Mouse (Mus musculus) neural tube, embryonic 13.5 days (tissue): ENCODE results near the gene Vsx1. TPM values are rescaled to one million over a fixed set of nuclear protein-coding genes. Genes with fewer than 3 reads are reported as not detected.

Source experiments
- ATAC-seq: fragments of 200-750 bp; cut with Nextera tagmentation; 2 replicates; pipeline ENCODE4 v1.8.0; 2017; ENCODE audit warnings: low read depth, mild to moderate bottlenecking, moderate TSS enrichment, moderate library complexity
- H3K27ac ChIP-seq: fragments of 300-500 bp; sonication (generic); replicated peaks from 2 replicates; pipeline ENCODE4 v1.5.1; 2015; ENCODE audit warnings: moderate library complexity, mild to moderate bottlenecking, inconsistent platforms
- H3K27me3 ChIP-seq: fragments of 300-500 bp; sonication (generic); 2 replicates; pipeline ENCODE4 v1.6.1; 2015; ENCODE audit warnings: mild to moderate bottlenecking, inconsistent platforms
- H3K36me3 ChIP-seq: fragments of 300-500 bp; sonication (generic); 2 replicates; pipeline ENCODE4 v1.6.1; 2015; ENCODE audit warnings: mild to moderate bottlenecking, inconsistent platforms
- H3K4me1 ChIP-seq: fragments of 300-500 bp; sonication (generic); replicated peaks from 2 replicates; pipeline ENCODE4 v1.6.1; 2015; ENCODE audit warnings: inconsistent platforms
- H3K4me2 ChIP-seq: fragments of 300-500 bp; sonication (generic); 2 replicates; pipeline ENCODE4 v1.6.1; 2015; ENCODE audit warnings: inconsistent platforms, mild to moderate bottlenecking, moderate library complexity
- H3K4me3 ChIP-seq: fragments of 300-500 bp; sonication (generic); 2 replicates; pipeline ENCODE4 v1.5.1; 2015; ENCODE audit warnings: mild to moderate bottlenecking, inconsistent platforms
- H3K9ac ChIP-seq: fragments of 300-500 bp; sonication (generic); 2 replicates; pipeline ENCODE4 v1.6.1; 2015; ENCODE audit warnings: moderate library complexity, mild to moderate bottlenecking, inconsistent platforms
- H3K9me3 ChIP-seq: fragments of 300-500 bp; sonication (generic); 2 replicates; pipeline ENCODE4 v1.6.1; 2016; ENCODE audit warnings: inconsistent platforms
- WGBS: fragments of 180-500 bp; shearing (Covaris S2); methylation state at CpG from one replicate; pipeline ENCODE4 v1.1.7; 2015; 5-methylcytosine and 5-hydroxymethylcytosine counted together
- polyA plus RNA-seq: library from polyadenylated mRNA; unstranded; fragments of >200 nt; fragmentation: Nextera tagmentation; extraction: Ambion mirVana; gene quantifications from 2 replicates; pipeline ENCODE4 v1.2.1, GENCODE M21; 2015

Vsx1 gene
- 0.13 and 0.15 TPM in 2 replicates for polyA plus RNA-seq

GRCm38 (mm10) chr2:150689223-150689800 is at the start of gene Vsx1:
TSS of gene Vsx1 (minus strand) at chr2:150689360.
- peak; percentile 64 for ATAC-seq
- Histone ChIP-seq H3K9ac (peak within 1 kb of the TSS; percentile 60), H3K27ac (no peak within 1 kb of the TSS), H3K4me3 (peak within 1 kb of the TSS; percentile 43), H3K27me3 (peaks cover 91% of the 10 kb centered on the region), H3K4me1 (peaks cover 12% of the 10 kb centered on the region), H3K36me3 (no peaks in the 10 kb centered on the region), H3K4me2 (peak within 1 kb of the TSS; percentile 73), H3K9me3 (no peaks in the 10 kb centered on the region)
- WGBS: 44% methylated on average over 16 of the region's 16 CpGs

- 79% methylated on average over 9 of the region's 9 CpGs for WGBS
- Histone ChIP-seq H3K27ac (no peak overlapping the region), H3K4me3 (no peak overlapping the region), H3K27me3 (peaks cover 46% of the 10 kb centered on the region), H3K4me2 (no peak overlapping the region), H3K9me3 (no peaks in the 10 kb centered on the region), H3K4me1 (0 out of 2 replicates have a peak, but pooled peaks cover 4% of the 10 kb centered on the region), H3K9ac (no peak overlapping the region), H3K36me3 (no peaks in the 10 kb centered on the region)
- no peak for ATAC-seq
Measured at GRCm38 (mm10) chr2:150737881-150738280, 48.7 kb upstream of the Vsx1 start.

DNA sequence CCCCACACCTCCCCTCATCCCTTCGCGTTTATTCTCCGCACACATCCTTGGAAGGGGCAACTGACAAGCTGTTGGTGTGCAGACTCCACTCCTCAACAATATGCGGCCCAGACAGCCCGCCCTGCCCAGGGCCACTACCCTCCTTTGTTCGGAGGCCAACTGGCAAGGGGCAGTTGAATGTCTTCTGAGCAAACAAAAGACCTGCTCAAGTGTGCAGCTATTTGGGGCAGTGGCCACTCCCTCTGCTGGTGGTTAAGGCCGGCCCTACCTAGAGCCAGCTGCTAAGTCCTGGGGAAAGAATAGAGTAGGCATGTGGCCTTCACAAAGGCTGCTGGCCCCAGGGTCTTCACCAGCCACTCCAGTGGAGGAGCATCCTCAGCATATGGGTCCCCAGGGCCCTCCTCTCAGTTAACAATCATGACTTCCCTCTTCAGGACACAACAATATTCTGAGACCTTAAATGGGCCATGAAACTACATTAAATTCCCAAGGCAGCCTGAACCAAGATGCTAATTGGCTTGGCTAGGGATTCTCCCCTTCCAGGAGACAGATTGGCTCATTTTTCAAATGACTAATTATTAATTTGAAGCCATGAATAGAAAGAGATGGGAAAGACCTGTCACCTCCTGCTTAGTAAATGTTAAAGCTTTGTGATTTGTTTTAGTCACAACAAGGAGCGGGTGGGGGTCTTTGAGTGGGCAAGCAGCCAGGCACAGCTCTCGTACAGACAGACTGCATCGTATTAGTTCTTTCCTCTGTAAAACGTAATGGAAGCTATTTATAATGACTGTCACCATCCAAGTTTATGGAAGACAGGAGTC is 46.8 kb upstream of the Vsx1 start:
- Histone ChIP-seq H3K4me3 (no peak overlapping the region), H3K4me1 (0 out of 2 replicates have a peak, but pooled peaks cover 4% of the 10 kb centered on the region), H3K27me3 (peaks cover 35% of the 10 kb centered on the region), H3K4me2 (no peak overlapping the region), H3K9ac (no peak overlapping the region), H3K27ac (no peak overlapping the region), H3K9me3 (no peaks in the 10 kb centered on the region), H3K36me3 (no peaks in the 10 kb centered on the region)
- peak; percentile 96 for ATAC-seq
- WGBS: 12% methylated on average over 11 of the region's 11 CpGs

DNA sequence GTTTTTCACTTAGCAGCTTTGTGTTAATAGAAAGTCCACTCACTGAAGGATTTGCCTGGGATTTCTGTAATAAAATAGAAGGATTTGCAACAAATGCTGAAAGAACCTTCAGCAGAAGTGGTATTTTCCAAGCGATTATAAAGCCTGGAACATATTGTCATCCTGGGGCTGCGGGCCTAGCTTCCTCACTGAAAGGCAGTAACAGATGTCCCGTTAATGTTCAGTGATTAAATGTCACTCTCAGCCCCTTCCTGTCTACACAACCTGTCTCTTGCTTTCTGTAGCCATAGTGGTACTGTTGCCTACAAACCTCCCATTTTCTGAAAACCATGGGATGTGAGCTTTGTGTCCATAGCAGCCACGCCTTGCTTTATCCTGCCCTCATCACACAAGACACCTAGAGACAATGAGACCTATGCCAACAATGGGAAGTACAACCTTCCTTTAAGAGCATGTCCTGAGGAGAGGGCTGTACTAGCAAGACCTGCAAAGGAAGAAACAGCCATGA is 23.1 kb upstream of the Vsx1 start:
- no peaks in the 10 kb centered on the region for H3K36me3 ChIP-seq
- WGBS: 80% methylated on average over 4 of the region's 4 CpGs

DNA sequence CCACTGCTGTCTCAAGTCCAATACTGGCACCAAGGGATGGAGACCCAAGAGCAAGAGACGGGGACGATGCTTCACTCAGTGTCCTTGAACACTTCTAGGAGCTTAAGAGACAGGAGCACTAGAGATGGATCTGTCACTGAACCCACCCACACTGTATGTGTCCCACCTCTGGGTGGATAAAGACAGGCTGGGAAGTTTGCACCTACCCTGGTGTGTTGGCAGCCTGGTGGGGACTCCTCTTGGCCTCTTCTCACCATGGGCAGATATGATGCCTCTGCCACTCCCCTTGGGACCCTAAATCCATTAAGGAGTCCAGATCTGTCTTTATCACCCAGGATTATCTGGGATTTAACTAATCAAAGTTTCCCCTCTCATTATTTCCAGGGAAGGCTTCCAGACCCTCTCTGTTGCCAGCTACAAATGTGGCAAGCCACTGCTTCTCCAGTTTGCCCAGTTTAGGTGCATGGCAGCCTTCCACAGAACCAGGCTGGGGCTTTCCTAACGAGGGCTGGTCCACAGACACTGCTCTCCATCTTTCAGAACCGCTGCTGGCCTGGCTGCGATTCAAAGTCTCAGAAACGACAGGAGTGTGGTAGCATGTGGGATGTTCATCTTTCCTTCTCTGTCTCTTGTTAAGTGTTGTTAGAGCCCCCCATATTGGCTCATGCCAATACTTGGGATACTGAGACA is 2.5 kb upstream of the Vsx1 start:
- whole genome bisulfite sequencing: 82% methylated on average over 6 of the region's 6 CpGs
- no peak for ATAC-seq
- no peaks in the 10 kb centered on the region for H3K36me3 ChIP-seq
- H3K9ac ChIP-seq: no peak overlapping the region
- H3K4me3 ChIP-seq: no peak overlapping the region
- no peak overlapping the region for H3K4me2 ChIP-seq
- H3K27ac ChIP-seq: no peak overlapping the region
- H3K9me3 ChIP-seq: no peaks in the 10 kb centered on the region
- H3K4me1 ChIP-seq: peaks cover 12% of the 10 kb centered on the region
- peaks cover 69% of the 10 kb centered on the region for H3K27me3 ChIP-seq

More for the DNA sequence above, 23.1 kb upstream of the Vsx1 start:
- no peaks in the 10 kb centered on the region for H3K4me1 ChIP-seq
- no peak for ATAC-seq
- H3K27ac ChIP-seq: no peak overlapping the region
- no peak overlapping the region for H3K4me3 ChIP-seq
- no peak overlapping the region for H3K4me2 ChIP-seq
- H3K9me3 ChIP-seq: no peaks in the 10 kb centered on the region
- no peak overlapping the region for H3K9ac ChIP-seq
- no peaks in the 10 kb centered on the region for H3K27me3 ChIP-seq

DNA sequence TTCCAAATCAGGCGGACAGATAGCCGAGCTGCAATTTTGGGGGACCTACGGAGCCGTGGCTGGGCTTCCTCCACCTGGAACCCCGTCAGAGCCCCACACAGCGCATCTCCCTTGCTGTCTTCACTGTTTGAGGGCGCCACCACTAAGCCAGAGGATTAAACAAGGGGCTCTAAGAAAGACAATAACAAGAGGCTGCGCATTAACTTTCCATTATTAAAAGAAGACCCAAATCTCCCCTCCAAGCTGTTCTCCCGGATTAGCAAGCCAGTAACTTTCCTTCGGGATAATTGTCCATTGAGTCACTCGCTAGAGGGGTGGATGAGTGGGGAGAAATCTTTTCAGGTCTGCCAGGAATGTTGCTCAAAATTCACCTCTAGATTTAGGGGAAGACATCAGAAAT is 1.1 kb upstream of the Vsx1 start:
- no peak overlapping the region for H3K27ac ChIP-seq
- no peaks in the 10 kb centered on the region for H3K36me3 ChIP-seq
- no peak overlapping the region for H3K9ac ChIP-seq
- no peak overlapping the region for H3K4me3 ChIP-seq
- H3K4me1 ChIP-seq: peaks cover 12% of the 10 kb centered on the region
- peaks cover 83% of the 10 kb centered on the region for H3K27me3 ChIP-seq
- H3K9me3 ChIP-seq: no peaks in the 10 kb centered on the region
- ATAC-seq: no peak
- 14% methylated on average over 11 of the region's 11 CpGs for WGBS
- no peak overlapping the region for H3K4me2 ChIP-seq

GRCm38 (mm10) chr2:150688541-150689186 is 496 bp downstream of the Vsx1 start:
- peak overlapping the region; percentile 43 for H3K4me3 ChIP-seq
- H3K9ac ChIP-seq: peak overlapping the region; percentile 60
- ATAC-seq: peak; percentile 88
- no peak overlapping the region for H3K27ac ChIP-seq
- H3K4me1 ChIP-seq: peaks cover 12% of the 10 kb centered on the region
- H3K9me3 ChIP-seq: no peaks in the 10 kb centered on the region
- no peaks in the 10 kb centered on the region for H3K36me3 ChIP-seq
- H3K27me3 ChIP-seq: peaks cover 92% of the 10 kb centered on the region
- peak overlapping the region; percentile 73 for H3K4me2 ChIP-seq
- WGBS: 2% methylated on average over 44 of the region's 44 CpGs

GRCm38 (mm10) chr2:150687871-150688540 is 1.2 kb downstream of the Vsx1 start:
- ATAC-seq: no peak
- no peak overlapping the region for H3K27ac ChIP-seq
- WGBS: 4% methylated on average over 23 of the region's 23 CpGs
- H3K4me1 ChIP-seq: peaks cover 12% of the 10 kb centered on the region
- peak overlapping the region; percentile 43 for H3K4me3 ChIP-seq
- peak overlapping the region; percentile 73 for H3K4me2 ChIP-seq
- peaks cover 92% of the 10 kb centered on the region for H3K27me3 ChIP-seq
- no peaks in the 10 kb centered on the region for H3K9me3 ChIP-seq
- peak overlapping the region; percentile 60 for H3K9ac ChIP-seq
- no peaks in the 10 kb centered on the region for H3K36me3 ChIP-seq

DNA sequence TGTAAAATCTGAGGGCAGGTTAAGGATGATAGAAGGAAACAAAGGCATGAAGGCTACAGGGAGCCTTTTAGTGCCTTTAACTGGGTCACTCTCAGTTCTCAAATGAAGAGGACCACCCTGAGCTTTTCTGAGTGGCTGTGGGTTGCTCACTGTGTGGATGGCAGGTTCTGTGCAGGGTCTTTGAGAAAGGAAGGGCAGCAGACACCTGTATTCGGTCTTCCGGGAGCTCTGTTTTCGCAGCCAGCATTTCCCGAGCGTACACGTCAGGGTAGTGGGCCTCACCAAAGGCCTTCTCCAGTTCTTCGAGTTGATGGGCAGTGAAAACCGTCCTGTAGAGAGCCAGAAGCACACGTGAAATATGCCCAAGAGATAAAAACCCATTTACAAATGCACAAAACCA is 3.8 kb downstream of the Vsx1 start:
- peaks cover 76% of the 10 kb centered on the region for H3K27me3 ChIP-seq
- H3K9me3 ChIP-seq: no peaks in the 10 kb centered on the region
- H3K4me2 ChIP-seq: no peak overlapping the region
- no peak overlapping the region for H3K4me3 ChIP-seq
- WGBS: 89% methylated on average over 9 of the region's 9 CpGs
- no peaks in the 10 kb centered on the region for H3K36me3 ChIP-seq
- no peak overlapping the region for H3K9ac ChIP-seq
- no peak overlapping the region for H3K27ac ChIP-seq
- peaks cover 12% of the 10 kb centered on the region for H3K4me1 ChIP-seq
- no peak for ATAC-seq

DNA sequence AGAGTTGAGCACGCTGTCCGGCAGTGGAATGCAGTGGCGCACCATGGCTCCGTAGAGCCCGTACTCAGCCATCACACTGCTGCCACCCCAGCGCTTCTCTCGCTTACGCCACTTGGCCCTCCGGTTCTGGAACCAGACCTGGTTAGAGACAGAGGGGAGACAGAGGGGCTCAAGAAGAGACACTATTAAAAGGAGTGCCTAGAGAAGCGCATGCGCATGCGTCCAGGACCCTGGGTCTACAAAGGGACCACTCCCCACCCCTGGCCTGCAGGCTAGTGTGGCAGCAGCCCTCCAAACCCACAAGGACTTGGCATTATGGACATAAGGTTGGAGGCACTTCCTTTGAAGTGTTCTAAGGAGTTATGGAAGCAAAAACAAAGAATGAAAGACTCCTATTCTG is 4.7 kb downstream of the Vsx1 start:
- WGBS: 82% methylated on average over 12 of the region's 12 CpGs
- no peak for ATAC-seq
- Histone ChIP-seq H3K9ac (no peak overlapping the region), H3K4me3 (no peak overlapping the region), H3K27ac (no peak overlapping the region), H3K27me3 (peaks cover 70% of the 10 kb centered on the region), H3K4me2 (no peak overlapping the region), H3K36me3 (no peaks in the 10 kb centered on the region), H3K4me1 (peaks cover 12% of the 10 kb centered on the region), H3K9me3 (no peaks in the 10 kb centered on the region)

DNA sequence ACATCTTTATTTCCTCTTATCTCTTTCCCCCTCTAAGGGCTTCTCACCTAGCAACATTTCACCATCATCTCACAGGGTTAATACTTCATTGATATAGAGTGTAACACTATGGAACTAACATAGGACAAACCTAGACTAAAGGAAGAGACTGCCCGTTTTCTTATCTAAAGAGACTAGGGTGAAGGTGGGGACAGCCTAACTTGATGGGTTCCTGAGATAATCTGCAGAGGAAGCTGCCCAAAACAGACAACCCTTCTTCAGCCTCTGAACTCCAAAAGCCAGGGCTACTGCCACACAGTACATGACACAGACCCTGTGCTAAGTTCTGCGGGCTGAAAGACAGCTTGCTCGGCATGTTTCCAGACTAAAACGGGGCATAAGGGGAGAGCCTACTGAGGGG is 7.6 kb downstream of the Vsx1 start:
- 70% methylated on average over 4 of the region's 4 CpGs for WGBS

More for the DNA sequence above, 7.6 kb downstream of the Vsx1 start:
- Histone ChIP-seq H3K9ac (no peak overlapping the region), H3K27me3 (peaks cover 63% of the 10 kb centered on the region), H3K9me3 (no peaks in the 10 kb centered on the region), H3K27ac (no peak overlapping the region), H3K4me1 (no peaks in the 10 kb centered on the region), H3K4me2 (no peak overlapping the region), H3K4me3 (no peak overlapping the region), H3K36me3 (no peaks in the 10 kb centered on the region)
- no peak for ATAC-seq
